Mouse (Mus musculus): ENCODE results near the gene Zfp655.

DNA sequence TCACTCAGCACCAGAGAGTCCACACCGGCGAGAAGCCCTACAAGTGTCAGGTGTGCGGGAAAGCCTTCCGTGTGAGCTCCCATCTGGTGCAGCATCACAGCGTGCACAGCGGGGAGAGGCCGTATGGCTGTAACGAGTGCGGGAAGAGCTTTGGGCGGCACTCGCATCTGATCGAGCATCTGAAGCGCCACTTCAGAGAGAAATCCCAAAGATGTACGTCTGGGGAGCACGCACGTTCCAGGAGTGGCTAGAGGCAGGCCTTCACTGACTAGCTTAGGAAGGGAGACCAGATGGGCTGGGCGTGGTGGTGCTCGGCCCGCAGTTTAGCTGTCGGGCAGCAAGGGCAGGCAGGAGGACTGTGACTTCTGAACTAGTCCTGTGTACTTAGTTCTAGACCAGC, 12.8 kb upstream of the Zfp655 start:
- TF ChIP-seq CTCF (IDR thresholded peaks at IDR 0.05; ENCODE audit: extremely low read depth, insufficient read depth, low read length) (no peak), POLR2A (IDR thresholded peaks at IDR 0.05; ENCODE audit: extremely low read depth, insufficient read depth, low read length) (no peak)

Data from cortical plate, adult 2 months (tissue).